Mouse (Mus musculus): Measurements from ENCODE around the gene Pvr. TPM values are rescaled to one million over a fixed set of nuclear protein-coding genes. Genes with fewer than 3 reads are reported as not detected.
"Not testable (repeated sequence)": the region's sequence is repeated elsewhere in the genome, so short reads cannot be mapped to it uniquely, and the experiment has no call there.

The Pvr gene
- polyA plus RNA-seq, 1 experiment from 2014 or later, result 4.8 TPM

- not testable (repeated sequence) for DNase-seq (ENCODE audit: low spot score); H3K9me3 ChIP-seq (replicated peaks; ENCODE audit: control insufficient read depth, low read length); H3K4me2 ChIP-seq (ENCODE audit: low read depth, low read length); H3K4me3 ChIP-seq (ENCODE audit: low read depth, low read length); ATAC-seq (replicated peaks; ENCODE audit: insufficient number of reproducible peaks, low FRiP score, low TSS enrichment, low read depth); H3K27ac ChIP-seq (replicated peaks; ENCODE audit: low read depth, low read length); H3K4me1 ChIP-seq (ENCODE audit: control insufficient read depth, insufficient read depth, low read length); H3K36me3 ChIP-seq (replicated peaks; ENCODE audit: control insufficient read depth, insufficient read depth, low read depth, low read length); H3K9ac ChIP-seq (replicated peaks; ENCODE audit: low read length); H3K27me3 ChIP-seq (ENCODE audit: control insufficient read depth, insufficient read depth, low read length)
- WGBS, result 74% methylated on average over 6 of the region's 6 CpGs
Observed at GRCm38 (mm10) chr7:19930481-19930880, 9.5 kb upstream of the Pvr start.

- ATAC-seq (replicated peaks; ENCODE audit: insufficient number of reproducible peaks, low FRiP score, low TSS enrichment, low read depth) (no peak), DNase-seq (ENCODE audit: low spot score) (no peak)
- no peaks in the 10 kb centered on the region for H3K9me3 ChIP-seq (replicated peaks; ENCODE audit: control insufficient read depth, low read length)
- 62% methylated on average over 5 of the region's 5 CpGs for WGBS
- no peak overlapping the region for H3K4me3 ChIP-seq (ENCODE audit: low read depth, low read length)
- no peaks in the 10 kb centered on the region for H3K36me3 ChIP-seq (replicated peaks; ENCODE audit: control insufficient read depth, insufficient read depth, low read depth, low read length)
- H3K27me3 ChIP-seq (ENCODE audit: control insufficient read depth, insufficient read depth, low read length), result no peaks in the 10 kb centered on the region
- H3K27ac ChIP-seq (replicated peaks; ENCODE audit: low read depth, low read length), result no peak overlapping the region
- no peak overlapping the region for H3K9ac ChIP-seq (replicated peaks; ENCODE audit: low read length)
- H3K4me1 ChIP-seq (ENCODE audit: control insufficient read depth, insufficient read depth, low read length), result no peaks in the 10 kb centered on the region
- no peak overlapping the region for H3K4me2 ChIP-seq (ENCODE audit: low read depth, low read length)
Observed at GRCm38 (mm10) chr7:19928486-19928885, 7.5 kb upstream of the Pvr start.

- 81% methylated on average over 2 of the region's 2 CpGs for WGBS
- ATAC-seq (replicated peaks; ENCODE audit: insufficient number of reproducible peaks, low FRiP score, low TSS enrichment, low read depth), result no peak
Observed at GRCm38 (mm10) chr7:19926849-19927480, 6.0 kb upstream of the Pvr start.

GRCm38 (mm10) chr7:19925376-19925775 lies 4.4 kb upstream of the Pvr start:
- ATAC-seq (replicated peaks; ENCODE audit: insufficient number of reproducible peaks, low FRiP score, low TSS enrichment, low read depth) (no peak), DNase-seq (ENCODE audit: low spot score) (no peak)
- H3K27ac ChIP-seq (replicated peaks; ENCODE audit: low read depth, low read length), result no peak overlapping the region
- WGBS, result 77% methylated on average over 1 of the region's 1 CpGs
- H3K36me3 ChIP-seq (replicated peaks; ENCODE audit: control insufficient read depth, insufficient read depth, low read depth, low read length), result no peaks in the 10 kb centered on the region
- H3K9me3 ChIP-seq (replicated peaks; ENCODE audit: control insufficient read depth, low read length), result no peaks in the 10 kb centered on the region
- no peak overlapping the region for H3K9ac ChIP-seq (replicated peaks; ENCODE audit: low read length)
- no peaks in the 10 kb centered on the region for H3K4me1 ChIP-seq (ENCODE audit: control insufficient read depth, insufficient read depth, low read length)
- no peak overlapping the region for H3K4me2 ChIP-seq (ENCODE audit: low read depth, low read length)
- no peak overlapping the region for H3K4me3 ChIP-seq (ENCODE audit: low read depth, low read length)
- no peaks in the 10 kb centered on the region for H3K27me3 ChIP-seq (ENCODE audit: control insufficient read depth, insufficient read depth, low read length)

More at GRCm38 (mm10) chr7:19926849-19927480, 6.0 kb upstream of the Pvr start:
- H3K9ac ChIP-seq (replicated peaks; ENCODE audit: low read length), result no peak overlapping the region
- DNase-seq (ENCODE audit: low spot score), result no peak
- no peaks in the 10 kb centered on the region for H3K27me3 ChIP-seq (ENCODE audit: control insufficient read depth, insufficient read depth, low read length)
- no peak overlapping the region for H3K4me2 ChIP-seq (ENCODE audit: low read depth, low read length)
- no peaks in the 10 kb centered on the region for H3K36me3 ChIP-seq (replicated peaks; ENCODE audit: control insufficient read depth, insufficient read depth, low read depth, low read length)
- no peaks in the 10 kb centered on the region for H3K4me1 ChIP-seq (ENCODE audit: control insufficient read depth, insufficient read depth, low read length)
- no peak overlapping the region for H3K4me3 ChIP-seq (ENCODE audit: low read depth, low read length)
- H3K9me3 ChIP-seq (replicated peaks; ENCODE audit: control insufficient read depth, low read length), result no peaks in the 10 kb centered on the region
- no peak overlapping the region for H3K27ac ChIP-seq (replicated peaks; ENCODE audit: low read depth, low read length)

GRCm38 (mm10) chr7:19923797-19924196 lies 2.8 kb upstream of the Pvr start:
- WGBS, result 9% methylated on average over 9 of the region's 15 CpGs
- Histone ChIP-seq H3K9me3 (replicated peaks; ENCODE audit: control insufficient read depth, low read length) (no peaks in the 10 kb centered on the region), H3K9ac (replicated peaks; ENCODE audit: low read length) (no peak overlapping the region), H3K27me3 (ENCODE audit: control insufficient read depth, insufficient read depth, low read length) (no peaks in the 10 kb centered on the region), H3K4me2 (ENCODE audit: low read depth, low read length) (no peak overlapping the region), H3K4me1 (ENCODE audit: control insufficient read depth, insufficient read depth, low read length) (no peaks in the 10 kb centered on the region), H3K27ac (replicated peaks; ENCODE audit: low read depth, low read length) (no peak overlapping the region), H3K36me3 (replicated peaks; ENCODE audit: control insufficient read depth, insufficient read depth, low read depth, low read length) (no peaks in the 10 kb centered on the region), H3K4me3 (ENCODE audit: low read depth, low read length) (no peak overlapping the region)
- DNase-seq (ENCODE audit: low spot score) (no peak), ATAC-seq (replicated peaks; ENCODE audit: insufficient number of reproducible peaks, low FRiP score, low TSS enrichment, low read depth) (no peak)

- no peak overlapping the region for H3K9ac ChIP-seq (replicated peaks; ENCODE audit: low read length)
- no peak overlapping the region for H3K27ac ChIP-seq (replicated peaks; ENCODE audit: low read depth, low read length)
- H3K4me3 ChIP-seq (ENCODE audit: low read depth, low read length), result no peak overlapping the region
- H3K4me2 ChIP-seq (ENCODE audit: low read depth, low read length), result no peak overlapping the region
- ATAC-seq (replicated peaks; ENCODE audit: insufficient number of reproducible peaks, low FRiP score, low TSS enrichment, low read depth) (no peak), DNase-seq (ENCODE audit: low spot score) (no peak)
- no peaks in the 10 kb centered on the region for H3K4me1 ChIP-seq (ENCODE audit: control insufficient read depth, insufficient read depth, low read length)
- WGBS, result 43% methylated on average over 2 of the region's 2 CpGs
- no peaks in the 10 kb centered on the region for H3K36me3 ChIP-seq (replicated peaks; ENCODE audit: control insufficient read depth, insufficient read depth, low read depth, low read length)
- H3K9me3 ChIP-seq (replicated peaks; ENCODE audit: control insufficient read depth, low read length), result no peaks in the 10 kb centered on the region
- H3K27me3 ChIP-seq (ENCODE audit: control insufficient read depth, insufficient read depth, low read length), result no peaks in the 10 kb centered on the region
Observed at GRCm38 (mm10) chr7:19923354-19923753, 2.4 kb upstream of the Pvr start.

GRCm38 (mm10) chr7:19920166-19920505 lies 824 bp downstream of the Pvr start:
- Histone ChIP-seq H3K27ac (replicated peaks; ENCODE audit: low read depth, low read length) (no peak overlapping the region), H3K27me3 (ENCODE audit: control insufficient read depth, insufficient read depth, low read length) (no peaks in the 10 kb centered on the region), H3K4me2 (ENCODE audit: low read depth, low read length) (peak overlapping the region; percentile 72), H3K9ac (replicated peaks; ENCODE audit: low read length) (peak overlapping the region; percentile 81), H3K4me1 (ENCODE audit: control insufficient read depth, insufficient read depth, low read length) (no peaks in the 10 kb centered on the region), H3K9me3 (replicated peaks; ENCODE audit: control insufficient read depth, low read length) (no peaks in the 10 kb centered on the region), H3K36me3 (replicated peaks; ENCODE audit: control insufficient read depth, insufficient read depth, low read depth, low read length) (0 out of 2 replicates have a peak, but pooled peaks cover 2% of the 10 kb centered on the region), H3K4me3 (ENCODE audit: low read depth, low read length) (peak overlapping the region; percentile 77)
- ATAC-seq (replicated peaks; ENCODE audit: insufficient number of reproducible peaks, low FRiP score, low TSS enrichment, low read depth), result peak; percentile 25
- no peak for DNase-seq (ENCODE audit: low spot score)
- 31% methylated on average over 4 of the region's 4 CpGs for WGBS

- no peak overlapping the region for H3K9ac ChIP-seq (replicated peaks; ENCODE audit: low read length)
- no peak overlapping the region for H3K27ac ChIP-seq (replicated peaks; ENCODE audit: low read depth, low read length)
- no peaks in the 10 kb centered on the region for H3K27me3 ChIP-seq (ENCODE audit: control insufficient read depth, insufficient read depth, low read length)
- H3K36me3 ChIP-seq (replicated peaks; ENCODE audit: control insufficient read depth, insufficient read depth, low read depth, low read length), result 0 out of 2 replicates have a peak, but pooled peaks cover 2% of the 10 kb centered on the region
- H3K4me2 ChIP-seq (ENCODE audit: low read depth, low read length), result no peak overlapping the region
- WGBS, result 88% methylated on average over 7 of the region's 7 CpGs
- no peaks in the 10 kb centered on the region for H3K9me3 ChIP-seq (replicated peaks; ENCODE audit: control insufficient read depth, low read length)
- no peak overlapping the region for H3K4me3 ChIP-seq (ENCODE audit: low read depth, low read length)
- DNase-seq (ENCODE audit: low spot score) (no peak), ATAC-seq (replicated peaks; ENCODE audit: insufficient number of reproducible peaks, low FRiP score, low TSS enrichment, low read depth) (no peak)
- H3K4me1 ChIP-seq (ENCODE audit: control insufficient read depth, insufficient read depth, low read length), result no peaks in the 10 kb centered on the region
Observed at GRCm38 (mm10) chr7:19914558-19914957, 6.4 kb downstream of the Pvr start.

Data from embryonic facial prominence, embryonic 11.5 days (tissue).